Mouse (Mus musculus) embryo, embryonic 11.5 days (tissue): ENCODE results near the gene Gm12695.

Experiments
- DNase-seq: peaks from one replicate; pipeline ENCODE4 v3.0.0-alpha.2; 2012; ENCODE audit warnings: low read depth, low spot score

The Gm12695 gene

GRCm38 (mm10) chr4:96698218-96698561, 86.8 kb downstream of the Gm12695 start:
- DNase-seq: no peak

- no peak for DNase-seq
These were observed 87.3 kb downstream of the Gm12695 start for GRCm38 (mm10) chr4:96697511-96698217.

GRCm38 (mm10) chr4:96696614-96697360, 88.2 kb downstream of the Gm12695 start:
- peak; percentile 71 for DNase-seq

GRCm38 (mm10) chr4:96687358-96687803, 97.6 kb downstream of the Gm12695 start:
- no peak for DNase-seq

- no peak for DNase-seq
These were observed 101.5 kb downstream of the Gm12695 start for GRCm38 (mm10) chr4:96683474-96683873.

- no peak for DNase-seq
These were observed 104.0 kb downstream of the Gm12695 start for GRCm38 (mm10) chr4:96680966-96681365.

- DNase-seq: no peak
These were observed 104.8 kb downstream of the Gm12695 start for GRCm38 (mm10) chr4:96680233-96680632.
